In the genomic region with DNA sequence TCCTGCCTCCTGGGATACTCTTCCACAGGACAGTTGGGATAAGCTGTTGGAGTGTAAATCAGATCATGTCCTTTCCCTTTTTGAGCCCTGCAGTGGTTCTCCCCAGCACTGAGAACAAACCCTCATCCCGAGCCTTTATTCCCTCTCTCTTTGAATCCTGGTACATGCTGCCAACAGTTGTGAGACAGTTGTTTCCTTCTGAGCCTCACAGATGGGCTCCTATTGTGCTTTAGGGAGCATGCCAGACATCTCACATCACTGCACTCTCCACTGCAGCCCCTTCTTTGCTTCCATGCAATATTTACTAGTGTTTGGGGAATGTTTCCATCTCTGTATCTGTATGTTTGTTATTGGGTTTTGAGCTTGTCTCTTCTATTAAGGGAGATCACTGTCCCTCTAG, we compare ENCODE assay signal across 27 mouse cellular contexts. TPM values are rescaled to one million over a fixed set of nuclear protein-coding genes. Genes with fewer than 3 reads are reported as not detected.
DNase-seq lines count a peak whose midpoint lies in the region; ATAC-seq and TF ChIP-seq lines count a peak whose summit lies in the region.
"Had no signal": no experiment of that assay in that cellular context is flagged by ENCODE, and none has a peak within 500 bp of the region (broad histone marks: within the 10 kb centered on the region; RNA-seq: fewer than 3 reads in every experiment).

No protein-coding gene starts in this region.

- H3K9me3 ChIP-seq in hindbrain, embryonic 14.5 days (ENCODE audit: control insufficient read depth, low read length) = no peaks in the 10 kb centered on the region
- no peaks in the 10 kb centered on the region for H3K9me3 ChIP-seq in hindbrain, embryonic 12.5 days (replicated peaks)
- no peaks in the 10 kb centered on the region for H3K9me3 ChIP-seq in neural tube, embryonic 13.5 days
- no peaks in the 10 kb centered on the region for H3K9me3 ChIP-seq in hindbrain, postnatal 0 days (ENCODE audit: low read length)
- H3K9me3 ChIP-seq: embryonic facial prominence, embryonic 15.5 days; forebrain, embryonic 10.5 days; intestine, embryonic 15.5 days had no signal

- H3K4me3 ChIP-seq in hindbrain, embryonic 14.5 days (replicated peaks; ENCODE audit: low read length) = no peak overlapping the region
- H3K4me3 ChIP-seq in hindbrain, embryonic 12.5 days = no peak overlapping the region
- no peak overlapping the region for H3K4me3 ChIP-seq in neural tube, embryonic 13.5 days
- no peak overlapping the region for H3K4me3 ChIP-seq in hindbrain, postnatal 0 days (ENCODE audit: low read length)
- H3K4me3 ChIP-seq: embryonic facial prominence, embryonic 15.5 days; erythroblast, embryonic 14.5 days; forebrain, embryonic 10.5 days; heart, adult 2 months; intestine, embryonic 15.5 days had no signal

- H3K9ac ChIP-seq in hindbrain, embryonic 14.5 days = no peak overlapping the region
- H3K9ac ChIP-seq in hindbrain, embryonic 12.5 days = no peak overlapping the region
- no peak overlapping the region for H3K9ac ChIP-seq in neural tube, embryonic 13.5 days
- H3K9ac ChIP-seq in hindbrain, postnatal 0 days (replicated peaks; ENCODE audit: low read length) = no peak overlapping the region
- H3K9ac ChIP-seq: embryonic facial prominence, embryonic 15.5 days; intestine, embryonic 15.5 days had no signal

- no peak for TF ChIP-seq CTCF in hindbrain, postnatal 0 days (IDR thresholded peaks at IDR 0.05; ENCODE audit: low read depth)

- 15% methylated on average over 1 of the region's 1 CpGs for WGBS in hindbrain, embryonic 14.5 days
- 32% methylated on average over 1 of the region's 1 CpGs for WGBS in hindbrain, embryonic 12.5 days
- WGBS in neural tube, embryonic 13.5 days = 13% methylated on average over 1 of the region's 1 CpGs
- WGBS in hindbrain, postnatal 0 days = 14% methylated on average over 1 of the region's 1 CpGs

- H3K27me3 ChIP-seq in hindbrain, embryonic 14.5 days (ENCODE audit: control insufficient read depth, insufficient read depth, low read length) = no peaks in the 10 kb centered on the region
- no peaks in the 10 kb centered on the region for H3K27me3 ChIP-seq in hindbrain, embryonic 12.5 days
- H3K27me3 ChIP-seq in neural tube, embryonic 13.5 days = no peaks in the 10 kb centered on the region
- H3K27me3 ChIP-seq in hindbrain, postnatal 0 days (ENCODE audit: insufficient read depth, low read length) = no peaks in the 10 kb centered on the region
- H3K27me3 ChIP-seq: embryonic facial prominence, embryonic 15.5 days; intestine, embryonic 15.5 days had no signal

- no peaks in the 10 kb centered on the region for H3K36me3 ChIP-seq in hindbrain, embryonic 14.5 days (replicated peaks; ENCODE audit: control insufficient read depth, insufficient read depth)
- no peaks in the 10 kb centered on the region for H3K36me3 ChIP-seq in hindbrain, embryonic 12.5 days
- H3K36me3 ChIP-seq in neural tube, embryonic 13.5 days = no peaks in the 10 kb centered on the region
- no peaks in the 10 kb centered on the region for H3K36me3 ChIP-seq in hindbrain, postnatal 0 days (ENCODE audit: insufficient read depth, low read length)
- H3K36me3 ChIP-seq: embryonic facial prominence, embryonic 15.5 days; forebrain, embryonic 10.5 days; intestine, embryonic 15.5 days had no signal

- H3K27ac ChIP-seq in hindbrain, embryonic 14.5 days = 0 out of 2 replicates have a peak overlapping the region, but pooled peaks have one; percentile 4
- H3K27ac ChIP-seq in hindbrain, embryonic 12.5 days = no peak overlapping the region
- H3K27ac ChIP-seq in neural tube, embryonic 13.5 days (replicated peaks) = 0 out of 2 replicates have a peak overlapping the region, but pooled peaks have one; percentile 23
- peak overlapping the region; percentile 20; the same call in 1 of the 2 replicates for H3K27ac ChIP-seq in hindbrain, postnatal 0 days
- H3K27ac ChIP-seq: embryonic facial prominence, embryonic 15.5 days; forebrain, embryonic 10.5 days; heart, adult 2 months; intestine, embryonic 15.5 days had no signal

- DNase-seq in hindbrain, embryonic 14.5 days (ENCODE audit: low spot score) = no peak
- no peak for DNase-seq in neural tube, embryonic 10.5 days (ENCODE audit: extremely low spot score, low spot score)
- DNase-seq in hindbrain, postnatal 0 days (ENCODE audit: low spot score) = no peak
- DNase-seq: adrenal gland, adult 2 months; adrenal gland, postnatal 25 days; cerebellum, adult 11 months; cerebellum, adult 8-10 months; cerebellum, postnatal 14 days; embryo, embryonic 11 days; gastrocnemius, postnatal 10 days; heart, adult 2 months had no signal

- no peak overlapping the region for H3K4me2 ChIP-seq in hindbrain, embryonic 14.5 days (replicated peaks)
- no peak overlapping the region for H3K4me2 ChIP-seq in hindbrain, embryonic 12.5 days (replicated peaks)
- H3K4me2 ChIP-seq in neural tube, embryonic 13.5 days = no peak overlapping the region
- no peak overlapping the region for H3K4me2 ChIP-seq in hindbrain, postnatal 0 days (ENCODE audit: low read depth, low read length)
- H3K4me2 ChIP-seq: embryonic facial prominence, embryonic 15.5 days; heart, embryonic 11.5 days; intestine, embryonic 15.5 days had no signal

- H3K4me1 ChIP-seq in hindbrain, embryonic 14.5 days (replicated peaks; ENCODE audit: control insufficient read depth, insufficient read depth, low read length) = peaks cover 8% of the 10 kb centered on the region
- H3K4me1 ChIP-seq in hindbrain, embryonic 12.5 days = no peaks in the 10 kb centered on the region
- peaks cover 26% of the 10 kb centered on the region for H3K4me1 ChIP-seq in neural tube, embryonic 13.5 days (replicated peaks)
- peaks cover 10% of the 10 kb centered on the region; the same call in 1 of the 2 replicates for H3K4me1 ChIP-seq in hindbrain, postnatal 0 days (ENCODE audit: insufficient read depth, low read length)
- H3K4me1 ChIP-seq: forebrain, embryonic 10.5 days; intestine, embryonic 15.5 days had no signal

- ATAC-seq in hindbrain, embryonic 14.5 days (ENCODE audit: low FRiP score) = no peak
- ATAC-seq in hindbrain, embryonic 12.5 days (ENCODE audit: low FRiP score) = no peak
- ATAC-seq in neural tube, embryonic 13.5 days (ENCODE audit: low read depth) = no peak
- peak; percentile 68; the same call in 1 of the 2 replicates for ATAC-seq in hindbrain, postnatal 0 days
- no peak for ATAC-seq in megakaryocyte progenitor cell, adult 5-6 weeks (replicated peaks; ENCODE audit: poor library complexity)
- ATAC-seq: forebrain, embryonic 14.5 days; intestine, embryonic 15.5 days had no signal

RNA-seq across cellular contexts. Expression of gene 4930469K13Rik, which starts 6.6 kb away (rescaled TPM):
- 10.7 and 16.5 TPM in 2 replicates for polyA plus RNA-seq in hindbrain, embryonic 14.5 days (2014; fragmentation: Nextera tagmentation; extraction: Ambion mirVana)
- polyA plus RNA-seq in hindbrain, embryonic 12.5 days (2016; fragmentation: Nextera tagmentation; extraction: Ambion mirVana) = 4.0 and 9.8 TPM in 2 replicates
- polyA plus RNA-seq in neural tube, embryonic 13.5 days (2015; fragmentation: Nextera tagmentation; extraction: Ambion mirVana) = 30.1 and 30.9 TPM in 2 replicates
- 0.78 TPM in 1 of 2 replicates, not detected in the other for total RNA-seq in hindbrain, postnatal 0 days (2014; rRNA removed)
- 3.6 and 5.2 TPM in 2 replicates for polyA plus RNA-seq in hindbrain, postnatal 0 days (2015; fragmentation: Nextera tagmentation; extraction: Ambion mirVana)
- total RNA-seq in megakaryocyte progenitor cell, adult 5-6 weeks (2015) = not detected in 2 replicates
- total RNA-seq in megakaryocyte progenitor cell, adult 5-6 weeks (2017) = not detected in 2 replicates
- total RNA-seq: adrenal gland, adult 2 months; adrenal gland, postnatal 25 days; common myeloid progenitor, adult 5-6 weeks; ES-E14; gastrocnemius, postnatal 10 days; gastrocnemius, postnatal 4 days; heart, adult 2 months; heart, postnatal 25 days had no signal
- polyA plus RNA-seq: adrenal gland, adult 2 months; embryonic facial prominence, embryonic 11.5 days; erythroblast, embryonic 14.5 days; forebrain, embryonic 10.5 days; forebrain, embryonic 14.5 days; frontal cortex, adult 2 months; heart, adult 2 months; heart, embryonic 11.5 days; heart, embryonic 16.5 days; intestine, embryonic 15.5 days had no signal

RNA-seq across cellular contexts. Expression of gene Lcp2, which starts 58.2 kb away (rescaled TPM):
- 1.8 and 2.0 TPM in 2 replicates for polyA plus RNA-seq in hindbrain, embryonic 14.5 days (2014; fragmentation: Nextera tagmentation; extraction: Ambion mirVana)
- 1.8 TPM in 2 replicates for polyA plus RNA-seq in hindbrain, embryonic 12.5 days (2016; fragmentation: Nextera tagmentation; extraction: Ambion mirVana)
- polyA plus RNA-seq in neural tube, embryonic 13.5 days (2015; fragmentation: Nextera tagmentation; extraction: Ambion mirVana) = 2.4 and 3.0 TPM in 2 replicates
- 0.52 and 2.7 TPM in 2 replicates for total RNA-seq in hindbrain, postnatal 0 days (2014; rRNA removed)
- polyA plus RNA-seq in hindbrain, postnatal 0 days (2015; fragmentation: Nextera tagmentation; extraction: Ambion mirVana) = 1.9 and 2.6 TPM in 2 replicates
- 67.6 and 73.6 TPM in 2 replicates for total RNA-seq in megakaryocyte progenitor cell, adult 5-6 weeks (2015)
- total RNA-seq in megakaryocyte progenitor cell, adult 5-6 weeks (2017) = 26.1 and 29.5 TPM in 2 replicates
